Mouse (Mus musculus): ENCODE data around the gene Sema3a. TPM values are rescaled to one million over a fixed set of nuclear protein-coding genes. Genes with fewer than 3 reads are reported as not detected.

The Sema3a gene
- polyA plus RNA-seq, 1 experiment from 2014 or later: 16.2 TPM

DNA sequence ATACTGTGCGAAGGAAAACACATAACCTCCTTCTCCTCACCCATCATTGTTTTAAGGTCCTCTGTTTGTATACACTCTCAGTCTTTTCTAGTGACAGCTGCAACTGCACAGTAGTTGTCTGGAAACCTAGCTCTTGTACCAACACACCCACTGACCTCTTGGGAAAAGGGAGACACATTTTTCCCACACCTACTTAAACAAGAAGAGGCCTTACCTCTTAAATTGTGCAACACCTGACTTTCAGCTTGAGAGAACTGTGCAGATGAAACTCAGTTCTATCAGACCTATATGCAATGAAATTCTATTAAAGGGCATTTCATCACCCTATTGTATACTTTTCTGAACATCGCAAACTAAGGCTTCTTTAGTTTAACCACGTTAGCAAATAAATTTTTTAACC lies 262.5 kb downstream of the Sema3a start:
- no peak overlapping the region for H3K27ac ChIP-seq (replicated peaks)
- H3K9me3 ChIP-seq: no peaks in the 10 kb centered on the region
- H3K27me3 ChIP-seq: no peaks in the 10 kb centered on the region; the same call in 1 of the 2 replicates
- H3K4me1 ChIP-seq (replicated peaks): no peaks in the 10 kb centered on the region
- H3K36me3 ChIP-seq: no peaks in the 10 kb centered on the region
- no peak overlapping the region for H3K4me3 ChIP-seq
- H3K9ac ChIP-seq: no peak overlapping the region
- no peak overlapping the region for H3K4me2 ChIP-seq
- no peak for ATAC-seq (ENCODE audit: low read depth)
- WGBS: 86% methylated on average over 3 of the region's 3 CpGs

DNA sequence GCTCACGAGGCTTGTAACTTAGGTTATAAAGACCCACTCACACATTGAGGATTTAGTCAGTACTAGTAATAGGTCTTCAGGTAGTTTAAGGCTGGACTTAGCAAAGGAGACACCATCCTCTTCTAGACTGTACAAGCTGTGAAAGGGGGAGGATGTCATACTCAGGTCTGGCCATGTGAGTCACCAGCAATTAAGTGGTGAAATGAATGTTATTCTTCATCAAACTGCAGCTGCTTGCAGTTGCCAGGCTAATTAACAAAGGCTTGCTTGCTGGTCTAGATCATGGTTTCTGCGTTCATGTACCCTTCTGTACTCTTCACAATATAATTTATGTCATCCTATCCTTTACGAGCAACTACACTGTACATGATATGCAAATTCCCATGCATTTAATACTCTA lies 264.8 kb downstream of the Sema3a start:
- WGBS: 66% methylated on average over 3 of the region's 3 CpGs
- Histone ChIP-seq H3K36me3 (no peaks in the 10 kb centered on the region), H3K27ac (replicated peaks) (no peak overlapping the region), H3K9ac (no peak overlapping the region), H3K4me3 (no peak overlapping the region), H3K9me3 (no peaks in the 10 kb centered on the region), H3K4me1 (replicated peaks) (no peaks in the 10 kb centered on the region), H3K27me3 (no peaks in the 10 kb centered on the region), H3K4me2 (no peak overlapping the region)
- no peak for ATAC-seq (ENCODE audit: low read depth)

DNA sequence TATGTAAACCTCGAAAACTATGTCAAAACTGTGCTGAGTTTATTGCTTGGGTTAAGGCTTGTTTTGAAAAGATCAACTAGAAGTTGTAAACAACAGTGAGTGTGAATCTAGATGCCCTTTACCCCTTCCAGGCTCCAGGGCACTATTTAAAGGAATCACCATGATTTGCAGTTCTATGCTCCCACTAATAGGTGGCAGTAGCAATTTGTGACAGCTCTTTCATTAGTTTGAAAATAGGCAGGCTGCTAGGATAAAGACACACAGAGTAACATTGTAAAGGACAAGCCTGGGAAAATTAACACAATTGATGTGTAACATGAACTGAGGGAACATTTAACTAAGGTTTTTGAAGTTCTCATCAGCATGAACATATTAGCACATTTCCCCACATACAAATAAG lies 280.2 kb downstream of the Sema3a start:
- Histone ChIP-seq H3K36me3 (no peaks in the 10 kb centered on the region), H3K9me3 (no peaks in the 10 kb centered on the region), H3K9ac (no peak overlapping the region), H3K4me3 (no peak overlapping the region), H3K4me1 (replicated peaks) (no peaks in the 10 kb centered on the region), H3K4me2 (no peak overlapping the region), H3K27me3 (no peaks in the 10 kb centered on the region; the same call in 1 of the 2 replicates), H3K27ac (replicated peaks) (no peak overlapping the region)
- WGBS: 20% methylated on average over 1 of the region's 1 CpGs
- no peak for ATAC-seq (ENCODE audit: low read depth)

DNA sequence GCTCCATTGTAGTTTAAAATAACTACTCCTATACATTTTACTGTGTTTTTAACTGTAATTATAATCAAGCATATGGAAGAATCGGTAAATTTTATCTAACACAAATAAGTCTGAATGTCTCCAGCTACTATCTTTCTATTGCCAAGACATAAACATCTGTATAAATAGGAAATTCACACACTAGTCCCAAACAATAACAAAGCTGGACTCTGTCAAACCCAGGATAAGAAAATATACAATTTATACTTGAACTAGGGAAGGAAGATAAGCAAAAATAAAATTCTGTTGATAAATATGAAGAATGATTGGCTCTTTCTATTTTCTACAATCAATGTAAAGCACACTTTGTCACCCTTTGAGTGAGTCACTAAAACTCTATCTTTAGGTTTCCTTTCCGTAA lies 280.9 kb downstream of the Sema3a start:
- no peak overlapping the region for H3K9ac ChIP-seq
- no peaks in the 10 kb centered on the region for H3K9me3 ChIP-seq
- no peak overlapping the region for H3K4me2 ChIP-seq
- no peak overlapping the region for H3K27ac ChIP-seq (replicated peaks)
- no peak overlapping the region for H3K4me3 ChIP-seq
- H3K4me1 ChIP-seq (replicated peaks): no peaks in the 10 kb centered on the region
- H3K27me3 ChIP-seq: no peaks in the 10 kb centered on the region; the same call in 1 of the 2 replicates
- 90% methylated on average over 2 of the region's 2 CpGs for WGBS
- H3K36me3 ChIP-seq: no peaks in the 10 kb centered on the region
- no peak for ATAC-seq (ENCODE audit: low read depth)

DNA sequence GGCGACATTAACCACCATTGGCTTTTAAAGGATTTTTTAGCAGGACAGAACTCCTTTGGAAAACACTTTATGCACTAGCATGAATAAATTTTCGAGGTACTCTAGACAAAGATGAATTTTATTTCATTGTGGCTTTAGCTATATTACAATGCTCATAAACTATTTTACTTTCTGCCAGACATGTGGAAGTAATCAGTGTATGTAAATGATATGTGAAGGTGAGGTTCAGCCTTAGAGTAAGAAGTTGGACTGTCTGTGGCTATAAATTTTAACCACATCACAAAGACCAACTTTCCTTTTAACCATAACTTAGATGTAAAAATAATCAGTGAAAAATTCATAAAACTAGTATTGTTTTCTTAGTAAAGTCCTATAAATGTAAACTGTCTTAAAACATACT lies 286.7 kb downstream of the Sema3a start:
- H3K4me3 ChIP-seq: no peak overlapping the region
- no peak for ATAC-seq (ENCODE audit: low read depth)
- no peaks in the 10 kb centered on the region for H3K4me1 ChIP-seq (replicated peaks)
- no peak overlapping the region for H3K4me2 ChIP-seq
- H3K27ac ChIP-seq (replicated peaks): no peak overlapping the region
- 0 out of 2 replicates have a peak, but pooled peaks cover 9% of the 10 kb centered on the region for H3K27me3 ChIP-seq
- H3K9ac ChIP-seq: no peak overlapping the region
- H3K9me3 ChIP-seq: no peaks in the 10 kb centered on the region
- WGBS: 86% methylated on average over 2 of the region's 2 CpGs
- no peaks in the 10 kb centered on the region for H3K36me3 ChIP-seq

DNA sequence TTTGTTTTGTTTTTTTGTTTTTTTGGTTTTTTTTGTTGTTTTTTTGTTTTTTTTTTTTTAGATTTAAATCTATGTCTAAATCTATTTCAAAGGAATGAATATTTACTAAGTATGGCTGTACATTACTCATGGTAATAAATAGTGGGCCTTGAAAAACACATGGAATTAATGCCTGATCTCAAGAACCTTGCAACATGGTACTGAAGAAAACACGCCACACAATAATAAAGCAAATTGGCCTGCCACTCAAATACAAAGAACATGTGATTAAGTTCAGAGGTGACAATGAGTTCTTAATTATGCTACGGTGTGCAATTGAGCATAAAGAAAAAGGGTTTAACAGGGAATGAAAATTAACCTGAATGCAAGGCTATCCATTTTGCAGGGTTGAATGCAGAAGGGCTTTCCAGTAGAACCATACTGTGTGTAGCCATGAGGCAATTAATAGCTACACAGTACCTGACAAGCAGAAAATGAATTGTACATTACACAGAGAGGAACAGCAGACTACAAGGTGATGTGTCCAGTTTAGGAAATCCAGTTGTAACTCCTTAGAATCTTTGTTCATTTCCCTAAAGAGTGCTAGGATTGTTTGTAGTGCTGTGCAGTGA lies 288.8 kb downstream of the Sema3a start:
- Histone ChIP-seq H3K9ac (no peak overlapping the region), H3K27ac (replicated peaks) (no peak overlapping the region), H3K4me1 (replicated peaks) (no peaks in the 10 kb centered on the region), H3K36me3 (no peaks in the 10 kb centered on the region), H3K4me2 (no peak overlapping the region), H3K27me3 (peaks cover 14% of the 10 kb centered on the region; the same call in 1 of the 2 replicates), H3K9me3 (no peaks in the 10 kb centered on the region), H3K4me3 (no peak overlapping the region)
- no peak for ATAC-seq (ENCODE audit: low read depth)
- WGBS: 43% methylated on average over 2 of the region's 2 CpGs

DNA sequence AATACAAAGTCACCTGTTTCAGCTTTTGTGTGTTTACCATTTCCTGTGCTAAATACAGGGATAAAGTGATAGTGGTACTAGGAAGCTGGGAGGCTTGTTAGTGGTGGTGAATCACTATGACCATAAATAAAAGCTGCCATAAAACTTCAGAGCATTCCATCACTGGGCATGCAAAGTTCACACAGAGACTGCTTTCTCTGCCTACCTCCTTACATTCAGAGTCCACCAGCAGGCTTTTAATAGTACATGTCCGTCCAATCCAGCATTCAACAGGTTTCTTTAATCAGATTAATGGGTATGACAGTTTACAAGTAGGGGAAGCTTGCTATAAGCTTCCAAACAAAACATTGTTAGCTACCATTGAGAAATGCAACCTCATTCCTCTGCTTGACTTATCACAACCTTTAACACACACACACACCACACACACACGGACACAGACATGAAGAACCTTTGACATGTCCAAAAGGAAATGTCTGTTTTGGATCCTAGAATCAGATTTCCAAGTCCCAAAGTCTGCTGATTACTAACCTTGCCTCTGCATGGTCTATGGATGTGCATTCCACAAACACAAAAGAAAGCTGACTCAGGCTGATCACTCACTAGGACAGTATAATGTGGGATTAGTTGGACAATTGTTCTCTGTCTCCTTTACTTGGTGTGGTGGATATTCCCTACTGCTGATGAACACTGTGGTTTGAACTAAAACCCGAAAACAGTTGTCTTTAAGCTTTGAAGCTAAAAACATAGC lies 291.9 kb downstream of the Sema3a start:
- H3K9ac ChIP-seq: no peak overlapping the region
- no peak for ATAC-seq (ENCODE audit: low read depth)
- no peaks in the 10 kb centered on the region for H3K9me3 ChIP-seq
- no peak overlapping the region for H3K27ac ChIP-seq (replicated peaks)
- whole genome bisulfite sequencing: 68% methylated on average over 3 of the region's 3 CpGs
- H3K4me3 ChIP-seq: no peak overlapping the region
- peaks cover 14% of the 10 kb centered on the region; the same call in 1 of the 2 replicates for H3K27me3 ChIP-seq
- H3K36me3 ChIP-seq: no peaks in the 10 kb centered on the region
- H3K4me2 ChIP-seq: no peak overlapping the region
- no peaks in the 10 kb centered on the region for H3K4me1 ChIP-seq (replicated peaks)

DNA sequence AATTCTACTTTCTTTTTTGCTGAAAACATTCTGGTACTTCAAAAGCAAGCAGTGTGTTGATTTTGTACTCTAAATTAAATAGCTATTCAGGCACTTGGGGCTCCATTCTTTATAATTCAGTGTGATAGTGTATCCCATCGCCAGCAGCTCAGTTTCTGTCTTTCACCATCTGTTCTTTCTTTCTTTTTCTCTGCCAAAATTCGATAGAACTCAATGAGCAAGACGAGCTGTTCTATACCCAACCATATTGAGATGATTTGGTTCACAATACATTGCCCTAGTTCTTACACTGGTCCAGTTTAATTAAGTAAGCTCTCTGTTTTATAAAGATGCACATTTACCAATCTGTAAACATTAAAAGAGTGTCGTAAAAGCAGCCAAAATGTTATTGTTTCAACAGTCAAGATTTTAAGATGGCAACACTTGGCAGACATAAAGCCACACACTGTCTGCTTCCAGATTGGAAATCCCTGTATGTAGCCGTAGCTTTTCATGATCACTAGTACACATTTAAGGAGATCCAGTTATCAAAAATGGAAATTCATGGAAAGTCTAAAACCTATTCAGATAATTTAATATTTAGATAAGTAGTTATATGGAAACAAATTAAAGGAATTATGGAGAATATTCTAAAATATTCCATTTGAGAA lies 296.2 kb downstream of the Sema3a start:
- Histone ChIP-seq H3K27ac (replicated peaks) (no peak overlapping the region), H3K4me2 (no peak overlapping the region), H3K27me3 (peaks cover 7% of the 10 kb centered on the region; the same call in 1 of the 2 replicates), H3K4me3 (no peak overlapping the region), H3K36me3 (no peaks in the 10 kb centered on the region), H3K9me3 (no peaks in the 10 kb centered on the region), H3K4me1 (replicated peaks) (no peaks in the 10 kb centered on the region), H3K9ac (no peak overlapping the region)
- WGBS: 62% methylated on average over 5 of the region's 5 CpGs
- ATAC-seq (ENCODE audit: low read depth): no peak

DNA sequence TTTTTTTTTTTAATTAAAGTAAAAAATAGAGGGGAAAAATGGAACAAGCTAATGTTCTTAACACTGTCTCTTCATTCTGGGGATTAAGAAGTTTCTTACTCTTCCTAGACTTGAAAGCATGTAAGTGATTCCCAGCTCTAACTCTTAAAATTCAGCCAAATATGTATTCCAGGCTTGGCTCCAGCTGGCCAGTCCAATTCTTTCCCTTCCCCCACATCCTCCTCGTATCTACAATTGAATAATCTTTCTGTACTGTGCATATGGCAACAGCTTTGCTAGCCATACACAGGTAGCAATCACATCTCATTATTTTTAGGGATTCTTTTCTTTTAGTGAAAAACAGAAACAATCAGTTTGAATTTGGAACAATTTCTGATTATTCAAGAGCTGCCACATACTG lies 303.5 kb downstream of the Sema3a start:
- Histone ChIP-seq H3K9me3 (no peaks in the 10 kb centered on the region), H3K4me1 (replicated peaks) (no peaks in the 10 kb centered on the region), H3K36me3 (no peaks in the 10 kb centered on the region), H3K4me2 (no peak overlapping the region), H3K4me3 (no peak overlapping the region), H3K27ac (replicated peaks) (no peak overlapping the region), H3K9ac (no peak overlapping the region), H3K27me3 (no peaks in the 10 kb centered on the region)
- ATAC-seq (ENCODE audit: low read depth): no peak
- 62% methylated on average over 1 of the region's 1 CpGs for WGBS

DNA sequence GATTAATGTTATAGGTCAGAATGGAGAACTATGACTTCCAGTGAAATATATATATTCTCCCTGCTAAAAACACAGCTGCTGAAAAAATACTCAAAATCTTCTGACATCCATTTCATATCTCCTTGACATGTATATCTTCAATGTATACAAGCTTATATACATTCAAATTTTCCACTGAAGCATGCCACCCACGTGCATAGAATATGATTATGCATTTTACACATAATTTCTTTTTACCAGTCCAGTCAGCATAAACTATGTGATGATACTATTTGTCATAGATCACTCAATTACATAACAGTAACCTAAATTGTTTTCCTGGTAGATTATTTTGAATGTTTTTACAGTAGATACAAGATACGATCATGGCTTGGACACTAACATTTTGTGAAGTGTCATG lies 306.6 kb downstream of the Sema3a start:
- no peaks in the 10 kb centered on the region for H3K27me3 ChIP-seq
- H3K36me3 ChIP-seq: no peaks in the 10 kb centered on the region
- no peak overlapping the region for H3K9ac ChIP-seq
- no peak overlapping the region for H3K4me2 ChIP-seq
- no peak overlapping the region for H3K27ac ChIP-seq (replicated peaks)
- WGBS: 92% methylated on average over 2 of the region's 2 CpGs
- no peak overlapping the region for H3K4me3 ChIP-seq
- no peaks in the 10 kb centered on the region for H3K9me3 ChIP-seq
- no peaks in the 10 kb centered on the region for H3K4me1 ChIP-seq (replicated peaks)
- ATAC-seq (ENCODE audit: low read depth): no peak

DNA sequence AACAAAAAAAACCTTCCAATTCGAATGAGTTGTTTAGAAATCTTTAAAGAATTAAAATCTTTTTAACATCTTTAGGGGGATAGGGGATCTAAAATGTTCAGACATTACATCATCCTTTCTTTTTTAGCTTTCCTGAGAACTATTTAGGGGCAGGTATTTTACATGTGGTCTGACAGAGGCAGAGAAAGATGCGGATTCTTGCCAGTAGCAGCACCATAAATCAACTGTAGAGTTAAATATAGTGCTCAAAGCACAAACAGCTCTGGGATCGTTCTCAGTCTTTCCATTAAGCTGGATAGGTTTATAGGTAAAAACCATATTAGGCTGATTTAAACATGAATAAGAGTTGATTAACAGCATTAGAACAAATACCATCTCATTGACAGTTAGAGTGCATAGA lies 307.4 kb downstream of the Sema3a start:
- no peak overlapping the region for H3K4me3 ChIP-seq
- ATAC-seq (ENCODE audit: low read depth): no peak
- no peak overlapping the region for H3K9ac ChIP-seq
- 44% methylated on average over 3 of the region's 3 CpGs for WGBS
- H3K4me1 ChIP-seq (replicated peaks): no peaks in the 10 kb centered on the region
- H3K27me3 ChIP-seq: no peaks in the 10 kb centered on the region
- H3K27ac ChIP-seq (replicated peaks): no peak overlapping the region
- H3K9me3 ChIP-seq: no peaks in the 10 kb centered on the region
- H3K36me3 ChIP-seq: no peaks in the 10 kb centered on the region
- H3K4me2 ChIP-seq: no peak overlapping the region

DNA sequence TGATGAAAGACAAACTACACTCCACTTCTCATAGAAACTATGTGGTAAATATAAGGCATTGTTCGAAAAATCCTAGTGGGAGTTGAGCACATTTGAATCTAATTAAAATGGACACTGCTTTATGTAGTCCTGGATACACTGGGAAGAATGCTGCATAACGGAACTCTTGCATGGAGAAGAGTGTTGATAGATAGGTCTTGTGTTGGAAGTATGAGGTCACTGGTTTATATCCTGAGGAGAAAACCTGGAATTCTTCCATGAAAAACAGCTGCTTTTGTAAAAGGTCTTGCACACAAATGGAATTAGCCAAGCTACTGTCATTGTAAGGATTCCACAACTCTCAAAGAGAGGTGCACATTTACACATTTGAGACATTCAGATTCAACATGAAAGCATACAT lies 308.1 kb downstream of the Sema3a start:
- H3K9ac ChIP-seq: no peak overlapping the region
- no peak overlapping the region for H3K27ac ChIP-seq (replicated peaks)
- 63% methylated on average over 2 of the region's 2 CpGs for WGBS
- no peak for ATAC-seq (ENCODE audit: low read depth)
- no peak overlapping the region for H3K4me2 ChIP-seq
- no peaks in the 10 kb centered on the region for H3K4me1 ChIP-seq (replicated peaks)
- H3K9me3 ChIP-seq: no peaks in the 10 kb centered on the region
- no peaks in the 10 kb centered on the region for H3K36me3 ChIP-seq
- H3K27me3 ChIP-seq: no peaks in the 10 kb centered on the region
- no peak overlapping the region for H3K4me3 ChIP-seq

Measured in neural tube, embryonic 13.5 days (tissue).